Mouse (Mus musculus) heart, embryonic 15.5 days (tissue): ENCODE data around the gene Brd2. TPM values are rescaled to one million over a fixed set of nuclear protein-coding genes. Genes with fewer than 3 reads are reported as not detected.

ENCODE experiments used
- ATAC-seq: fragments of 200-750 bp; cut with Nextera tagmentation; replicated peaks from 2 replicates; pipeline ENCODE4 v1.8.0; 2017; ENCODE audit warnings: low read depth, moderate TSS enrichment; ENCODE audit not compliant: insufficient number of reproducible peaks, insufficient read depth, low FRiP score
- H3K27ac ChIP-seq: fragments of 300-500 bp; sonication (generic); 2 replicates; pipeline ENCODE4 v1.5.1; 2015; ENCODE audit warnings: mild to moderate bottlenecking, inconsistent platforms
- H3K27me3 ChIP-seq: fragments of 300-500 bp; sonication (generic); 2 replicates; pipeline ENCODE4 v1.6.1; 2015; ENCODE audit warnings: inconsistent platforms
- H3K36me3 ChIP-seq: fragments of 300-500 bp; sonication (generic); 2 replicates; pipeline ENCODE4 v1.6.1; 2015; ENCODE audit warnings: mild to moderate bottlenecking, inconsistent platforms
- H3K4me1 ChIP-seq: fragments of 300-500 bp; sonication (generic); replicated peaks from 2 replicates; pipeline ENCODE4 v1.6.1; 2015; ENCODE audit warnings: inconsistent platforms
- H3K4me2 ChIP-seq: fragments of 300-500 bp; sonication (generic); 2 replicates; pipeline ENCODE4 v1.6.1; 2015; ENCODE audit warnings: inconsistent platforms, mild to moderate bottlenecking, moderate library complexity
- H3K4me3 ChIP-seq: fragments of 300-500 bp; sonication (generic); 2 replicates; pipeline ENCODE4 v1.5.1; 2015; ENCODE audit warnings: mild to moderate bottlenecking, inconsistent platforms
- H3K9ac ChIP-seq: fragments of 300-500 bp; sonication (generic); 2 replicates; pipeline ENCODE4 v1.6.1; 2015; ENCODE audit warnings: mild to moderate bottlenecking, inconsistent platforms
- H3K9me3 ChIP-seq: fragments of 300-500 bp; sonication (generic); replicated peaks from 2 replicates; pipeline ENCODE4 v1.6.1; 2016; ENCODE audit warnings: inconsistent platforms
- WGBS: fragments of 180-500 bp; shearing (Covaris S2); methylation state at CpG from one replicate; pipeline ENCODE4 v1.1.7; 2015; ENCODE audit warnings: mixed read lengths; 5-methylcytosine and 5-hydroxymethylcytosine counted together
- polyA plus RNA-seq: library from polyadenylated mRNA; unstranded; fragments of >200 nt; fragmentation: Nextera tagmentation; extraction: Ambion mirVana; gene quantifications from 2 replicates; pipeline ENCODE4 v1.2.1, GENCODE M21; 2015

Brd2 gene
- polyA plus RNA-seq, 1 experiment from 2014 or later = 59.0 TPM

DNA sequence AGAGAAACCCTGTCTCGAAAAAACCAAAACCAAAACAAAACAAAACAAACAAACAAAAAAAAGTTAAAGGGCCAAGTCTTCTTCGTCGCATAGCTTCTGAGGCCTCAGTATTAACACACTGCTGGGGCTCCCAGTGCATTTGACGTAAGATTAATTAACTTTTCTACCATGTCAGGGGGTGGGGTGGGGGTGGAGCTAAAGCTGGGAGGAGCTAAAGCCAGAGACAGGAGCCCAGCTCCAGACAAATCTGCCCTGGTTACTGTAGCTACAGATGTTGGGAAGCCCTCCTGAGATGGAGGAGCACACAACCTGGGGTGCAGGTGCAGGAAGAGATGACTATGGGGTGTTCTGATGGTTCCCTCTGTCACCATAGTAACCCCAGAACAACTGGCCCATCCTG is 44.3 kb downstream of the Brd2 start:
- no peak for ATAC-seq
- Histone ChIP-seq H3K9me3 (no peaks in the 10 kb centered on the region), H3K4me2 (no peak overlapping the region), H3K9ac (no peak overlapping the region), H3K36me3 (no peaks in the 10 kb centered on the region), H3K4me1 (no peaks in the 10 kb centered on the region), H3K4me3 (no peak overlapping the region), H3K27me3 (peaks cover 43% of the 10 kb centered on the region), H3K27ac (no peak overlapping the region)
- 56% methylated on average over 4 of the region's 4 CpGs for WGBS

GRCm38 (mm10) chr17:34077549-34077948 is 44.9 kb downstream of the Brd2 start:
- H3K27me3 ChIP-seq = peaks cover 38% of the 10 kb centered on the region
- H3K4me1 ChIP-seq = no peaks in the 10 kb centered on the region
- no peaks in the 10 kb centered on the region for H3K36me3 ChIP-seq
- no peak overlapping the region for H3K27ac ChIP-seq
- WGBS = under 1% methylated on average over 9 of the region's 9 CpGs
- no peak overlapping the region for H3K4me3 ChIP-seq
- no peaks in the 10 kb centered on the region for H3K9me3 ChIP-seq
- ATAC-seq = no peak
- H3K4me2 ChIP-seq = no peak overlapping the region
- no peak overlapping the region for H3K9ac ChIP-seq

DNA sequence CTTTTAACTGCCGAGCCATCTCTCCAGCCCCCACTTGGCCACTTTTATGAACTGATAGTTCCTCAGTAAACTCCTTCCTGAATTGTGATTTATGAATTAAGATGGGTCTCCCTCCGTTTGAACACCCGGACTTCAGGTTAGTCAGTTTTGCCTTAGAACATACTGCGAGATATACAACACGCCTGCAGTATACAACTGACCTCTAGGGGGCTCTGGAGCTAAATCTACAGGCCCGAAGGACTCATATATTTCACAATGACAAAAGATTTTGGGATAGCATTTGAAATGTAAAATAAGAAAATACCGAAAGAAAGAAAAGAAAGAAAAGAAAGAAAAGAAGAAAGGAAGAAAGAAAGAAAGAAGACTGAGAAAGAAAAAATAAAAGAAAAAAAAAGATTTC is 47.2 kb downstream of the Brd2 start:
- H3K9me3 ChIP-seq = no peaks in the 10 kb centered on the region
- no peak overlapping the region for H3K4me2 ChIP-seq
- WGBS = 39% methylated on average over 7 of the region's 7 CpGs
- peaks cover 38% of the 10 kb centered on the region for H3K27me3 ChIP-seq
- no peaks in the 10 kb centered on the region for H3K36me3 ChIP-seq
- ATAC-seq = no peak
- no peak overlapping the region for H3K9ac ChIP-seq
- no peak overlapping the region for H3K27ac ChIP-seq
- no peak overlapping the region for H3K4me3 ChIP-seq
- no peaks in the 10 kb centered on the region for H3K4me1 ChIP-seq

DNA sequence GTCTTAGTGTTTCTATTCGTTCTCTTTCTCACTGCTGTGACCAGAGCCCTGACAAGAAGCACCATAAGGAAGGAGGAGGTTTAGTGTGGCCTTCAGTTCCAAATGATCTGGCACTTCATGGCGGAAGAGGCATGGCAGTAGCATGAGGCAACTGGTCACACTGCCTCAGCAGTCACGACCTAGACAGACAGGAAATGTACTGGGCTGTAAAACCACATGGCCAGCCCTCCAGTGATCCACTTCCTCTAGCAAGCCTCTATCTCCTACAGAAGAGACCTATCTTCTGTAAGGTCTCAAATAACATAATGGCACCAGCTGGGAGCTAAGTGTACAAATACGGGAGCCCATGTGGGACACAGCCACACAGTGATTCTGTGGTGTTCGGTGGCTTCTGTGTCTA is 50.3 kb downstream of the Brd2 start:
- WGBS = 64% methylated on average over 5 of the region's 5 CpGs
- ATAC-seq = no peak

GRCm38 (mm10) chr17:34068864-34069263 is 53.6 kb downstream of the Brd2 start:
- no peak overlapping the region for H3K4me2 ChIP-seq
- no peaks in the 10 kb centered on the region for H3K36me3 ChIP-seq
- peaks cover 7% of the 10 kb centered on the region for H3K27me3 ChIP-seq
- no peaks in the 10 kb centered on the region for H3K9me3 ChIP-seq
- ATAC-seq = no peak
- H3K27ac ChIP-seq = no peak overlapping the region
- H3K4me1 ChIP-seq = no peaks in the 10 kb centered on the region
- no peak overlapping the region for H3K4me3 ChIP-seq
- no peak overlapping the region for H3K9ac ChIP-seq
- 54% methylated on average over 3 of the region's 3 CpGs for WGBS

More for the DNA sequence above, 50.3 kb downstream of the Brd2 start:
- Histone ChIP-seq H3K9ac (no peak overlapping the region), H3K4me2 (no peak overlapping the region), H3K4me1 (no peaks in the 10 kb centered on the region), H3K9me3 (no peaks in the 10 kb centered on the region), H3K4me3 (no peak overlapping the region), H3K27me3 (peaks cover 29% of the 10 kb centered on the region), H3K27ac (no peak overlapping the region), H3K36me3 (no peaks in the 10 kb centered on the region)

Other genes with a start within 250 kb of the Brd2 start
- gene Gm7029, start 248.8 kb downstream of the Brd2 start, polyA plus RNA-seq = not detected in 2 replicates
- 5.3 and 7.3 TPM in 2 replicates for gene Kifc1, start 232.0 kb downstream of the Brd2 start, polyA plus RNA-seq
- 0.18 TPM in 1 of 2 replicates, not detected in the other for gene Platr17, start 217.5 kb downstream of the Brd2 start, polyA plus RNA-seq
- gene Daxx, start 213.2 kb downstream of the Brd2 start, polyA plus RNA-seq = 27.1 and 36.7 TPM in 2 replicates
- 44.3 and 61.3 TPM in 2 replicates for gene Tapbp, start 206.7 kb downstream of the Brd2 start, polyA plus RNA-seq
- gene Zbtb22, start 206.7 kb downstream of the Brd2 start, polyA plus RNA-seq = 11.3 and 15.3 TPM in 2 replicates
- 34.7 and 44.8 TPM in 2 replicates for gene Rgl2, start 193.1 kb downstream of the Brd2 start, polyA plus RNA-seq
- gene Pfdn6, start 182.3 kb downstream of the Brd2 start, polyA plus RNA-seq = 112 and 115 TPM in 2 replicates
- 16.3 and 24.1 TPM in 2 replicates for gene Wdr46, start 182.0 kb downstream of the Brd2 start, polyA plus RNA-seq
- gene B3galt4, start 171.1 kb downstream of the Brd2 start, polyA plus RNA-seq = 5.1 and 6.5 TPM in 2 replicates
- gene Vps52, start 166.8 kb downstream of the Brd2 start, polyA plus RNA-seq = 35.5 and 44.7 TPM in 2 replicates
- 847 and 935 TPM in 2 replicates for gene Rps18, start 166.6 kb downstream of the Brd2 start, polyA plus RNA-seq
- 37.4 and 80.9 TPM in 2 replicates for gene H2-K1, start 122.3 kb downstream of the Brd2 start, polyA plus RNA-seq
- 15.8 and 20.8 TPM in 2 replicates for gene Ring1, start 98.0 kb downstream of the Brd2 start, polyA plus RNA-seq
- 47.4 and 56.2 TPM in 2 replicates for gene H2-Ke6, start 94.6 kb downstream of the Brd2 start, polyA plus RNA-seq
- 97.8 and 133 TPM in 2 replicates for gene Slc39a7, start 91.0 kb downstream of the Brd2 start, polyA plus RNA-seq
- 26.8 and 38.5 TPM in 2 replicates for gene Rxrb, start 90.8 kb downstream of the Brd2 start, polyA plus RNA-seq
- gene Col11a2, start 83.2 kb downstream of the Brd2 start, polyA plus RNA-seq = 1.3 and 4.6 TPM in 2 replicates
- gene H2-Oa, start 30.3 kb downstream of the Brd2 start, polyA plus RNA-seq = 0.29 and 0.94 TPM in 2 replicates
- gene H2-DMa, start 3.1 kb downstream of the Brd2 start, polyA plus RNA-seq = 6.0 and 13.6 TPM in 2 replicates
- gene H2-DMb2, start 20.7 kb upstream of the Brd2 start, polyA plus RNA-seq = 0.69 and 2.5 TPM in 2 replicates
- gene H2-DMb1, start 30.4 kb upstream of the Brd2 start, polyA plus RNA-seq = 0.34 and 3.2 TPM in 2 replicates
- gene Tap1, start 64.9 kb upstream of the Brd2 start, polyA plus RNA-seq = 2.4 and 8.0 TPM in 2 replicates
- 3.1 and 22.4 TPM in 2 replicates for gene Psmb9, start 65.1 kb upstream of the Brd2 start, polyA plus RNA-seq
- gene Psmb8, start 75.1 kb upstream of the Brd2 start, polyA plus RNA-seq = 6.3 and 50.4 TPM in 2 replicates
- 5.3 and 13.7 TPM in 2 replicates for gene Tap2, start 80.9 kb upstream of the Brd2 start, polyA plus RNA-seq
- gene H2-Ob, start 116.3 kb upstream of the Brd2 start, polyA plus RNA-seq = 0.14 and 0.30 TPM in 2 replicates
- 16.2 and 120 TPM in 2 replicates for gene H2-Ab1, start 135.1 kb upstream of the Brd2 start, polyA plus RNA-seq
- gene H2-Aa, start 165.2 kb upstream of the Brd2 start, polyA plus RNA-seq = 5.9 and 42.6 TPM in 2 replicates
- 5.6 and 28.9 TPM in 2 replicates for gene H2-Eb1, start 183.2 kb upstream of the Brd2 start, polyA plus RNA-seq
- 0.11 TPM in 1 of 2 replicates, not detected in the other for gene H2-Eb2, start 203.0 kb upstream of the Brd2 start, polyA plus RNA-seq
- 0.09 TPM in 1 of 2 replicates, not detected in the other for gene Btnl2, start 232.2 kb upstream of the Brd2 start, polyA plus RNA-seq